Mouse (Mus musculus): ENCODE results near the gene Cd3d. TPM values are rescaled to one million over a fixed set of nuclear protein-coding genes. Genes with fewer than 3 reads are reported as not detected.

The Cd3d gene
- polyA plus RNA-seq, 1 experiment from 2014 or later: 2.4 TPM

DNA sequence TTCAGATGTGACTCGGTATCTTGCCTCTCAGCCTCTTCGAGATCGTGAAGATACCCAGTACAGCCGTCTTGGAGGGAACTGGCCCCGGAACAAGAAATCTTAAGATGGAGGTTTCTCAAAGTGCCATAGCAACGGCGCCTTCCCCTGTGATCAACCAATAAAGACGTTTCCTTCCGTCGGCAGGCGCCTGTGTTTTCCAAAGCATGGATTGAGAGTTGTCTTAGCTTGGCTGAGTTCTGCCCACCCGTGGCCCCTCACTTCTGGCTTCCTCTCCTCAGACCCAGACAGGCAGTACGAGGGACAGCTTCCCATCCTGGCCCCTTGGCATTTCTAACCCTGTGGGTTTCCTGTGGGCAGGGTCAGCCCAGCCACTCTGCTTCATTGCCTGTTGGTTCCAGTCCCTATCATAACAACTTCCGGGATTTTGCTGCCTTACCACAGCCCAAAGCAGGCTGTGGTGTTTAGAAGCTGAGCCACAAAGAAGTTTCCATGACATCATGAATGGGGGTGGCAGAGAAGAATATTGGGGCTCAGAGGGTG is 4.7 kb downstream of the Cd3d start:
- Histone ChIP-seq H3K36me3 (ENCODE audit: control insufficient read depth, insufficient read depth, low read length) (no peaks in the 10 kb centered on the region), H3K27ac (ENCODE audit: low read length) (no peak overlapping the region), H3K4me3 (ENCODE audit: low read length) (no peak overlapping the region), H3K9me3 (ENCODE audit: control insufficient read depth, low read length) (no peaks in the 10 kb centered on the region), H3K4me2 (ENCODE audit: low read depth, low read length) (no peak overlapping the region), H3K4me1 (replicated peaks; ENCODE audit: control insufficient read depth, insufficient read depth, low read length) (no peaks in the 10 kb centered on the region), H3K9ac (ENCODE audit: low read length) (no peak overlapping the region), H3K27me3 (ENCODE audit: control insufficient read depth, insufficient read depth, low read depth, low read length) (no peaks in the 10 kb centered on the region)
- WGBS: 55% methylated on average over 14 of the region's 14 CpGs
- ATAC-seq (ENCODE audit: low read depth): no peak

DNA sequence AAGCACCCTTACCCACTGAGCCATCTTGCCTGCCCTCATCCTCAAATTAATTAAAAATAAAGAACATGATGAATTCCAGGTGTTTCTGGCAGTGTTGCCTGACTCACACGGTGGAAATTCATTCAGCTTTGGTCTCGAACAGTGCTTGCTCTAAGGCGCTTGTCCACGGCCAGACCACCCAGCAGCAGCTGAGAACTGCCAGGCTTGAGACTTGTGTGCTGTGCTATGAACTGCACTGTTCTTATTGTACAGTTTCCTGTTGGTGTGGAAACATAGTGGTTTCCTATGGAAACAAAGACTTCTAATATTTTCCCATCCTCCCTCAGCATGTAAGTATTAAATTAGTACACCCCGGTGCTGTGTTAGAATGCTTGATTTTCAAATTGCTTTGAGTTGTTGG is 5.4 kb downstream of the Cd3d start:
- no peak overlapping the region for H3K4me2 ChIP-seq (ENCODE audit: low read depth, low read length)
- H3K4me3 ChIP-seq (ENCODE audit: low read length): no peak overlapping the region
- no peak overlapping the region for H3K27ac ChIP-seq (ENCODE audit: low read length)
- H3K9me3 ChIP-seq (ENCODE audit: control insufficient read depth, low read length): no peaks in the 10 kb centered on the region
- no peak for ATAC-seq (ENCODE audit: low read depth)
- WGBS: 63% methylated on average over 5 of the region's 5 CpGs
- no peak overlapping the region for H3K9ac ChIP-seq (ENCODE audit: low read length)
- no peaks in the 10 kb centered on the region for H3K4me1 ChIP-seq (replicated peaks; ENCODE audit: control insufficient read depth, insufficient read depth, low read length)
- H3K36me3 ChIP-seq (ENCODE audit: control insufficient read depth, insufficient read depth, low read length): no peaks in the 10 kb centered on the region
- H3K27me3 ChIP-seq (ENCODE audit: control insufficient read depth, insufficient read depth, low read depth, low read length): no peaks in the 10 kb centered on the region

DNA sequence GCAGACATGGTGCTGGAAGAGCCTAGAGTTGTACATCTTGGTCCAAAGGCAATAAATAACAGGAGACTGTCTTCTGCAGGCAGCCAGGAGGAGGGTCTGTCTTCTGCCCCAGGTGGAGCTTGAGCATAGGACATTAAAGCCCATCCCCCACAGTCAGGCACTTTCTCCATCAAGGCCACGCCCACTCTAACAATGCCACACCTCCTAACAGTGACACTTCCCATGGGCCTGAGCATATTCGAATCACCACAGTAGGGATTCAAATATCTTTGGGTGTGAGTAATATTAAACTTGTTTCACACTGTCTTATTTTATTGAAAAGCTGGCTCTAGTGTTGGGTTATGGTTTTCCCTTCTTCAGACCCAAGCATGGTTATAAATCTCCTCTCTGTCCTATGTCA is 10.2 kb downstream of the Cd3d start:
- WGBS: 78% methylated on average over 2 of the region's 2 CpGs
- Histone ChIP-seq H3K27ac (ENCODE audit: low read length) (no peak overlapping the region), H3K9me3 (ENCODE audit: control insufficient read depth, low read length) (no peaks in the 10 kb centered on the region; the same call in 1 of the 2 replicates), H3K36me3 (ENCODE audit: control insufficient read depth, insufficient read depth, low read length) (no peaks in the 10 kb centered on the region), H3K4me3 (ENCODE audit: low read length) (no peak overlapping the region), H3K9ac (ENCODE audit: low read length) (no peak overlapping the region), H3K4me2 (ENCODE audit: low read depth, low read length) (no peak overlapping the region), H3K4me1 (replicated peaks; ENCODE audit: control insufficient read depth, insufficient read depth, low read length) (no peaks in the 10 kb centered on the region), H3K27me3 (ENCODE audit: control insufficient read depth, insufficient read depth, low read depth, low read length) (no peaks in the 10 kb centered on the region)
- ATAC-seq (ENCODE audit: low read depth): no peak

DNA sequence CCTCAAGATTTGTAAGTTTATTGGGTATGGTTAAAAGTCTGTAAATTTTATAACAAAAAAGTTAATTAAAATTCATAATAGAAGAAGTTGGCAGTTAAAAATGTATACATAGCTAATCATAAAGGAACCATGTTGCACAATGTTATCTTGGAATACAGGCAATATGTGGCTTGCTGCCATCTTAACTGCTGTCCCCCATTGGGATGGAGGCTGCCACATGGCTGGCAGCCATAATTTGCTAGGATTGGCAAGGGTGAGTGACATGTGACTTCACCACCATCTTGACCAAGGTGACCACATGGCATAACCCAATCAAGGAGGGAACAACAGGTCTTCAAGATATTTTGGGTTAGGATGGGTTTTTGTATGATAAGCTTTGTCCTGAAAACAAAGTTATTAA is 10.7 kb downstream of the Cd3d start:
- ATAC-seq (ENCODE audit: low read depth): no peak
- Histone ChIP-seq H3K9ac (ENCODE audit: low read length) (no peak overlapping the region), H3K9me3 (ENCODE audit: control insufficient read depth, low read length) (no peaks in the 10 kb centered on the region; the same call in 1 of the 2 replicates)

DNA sequence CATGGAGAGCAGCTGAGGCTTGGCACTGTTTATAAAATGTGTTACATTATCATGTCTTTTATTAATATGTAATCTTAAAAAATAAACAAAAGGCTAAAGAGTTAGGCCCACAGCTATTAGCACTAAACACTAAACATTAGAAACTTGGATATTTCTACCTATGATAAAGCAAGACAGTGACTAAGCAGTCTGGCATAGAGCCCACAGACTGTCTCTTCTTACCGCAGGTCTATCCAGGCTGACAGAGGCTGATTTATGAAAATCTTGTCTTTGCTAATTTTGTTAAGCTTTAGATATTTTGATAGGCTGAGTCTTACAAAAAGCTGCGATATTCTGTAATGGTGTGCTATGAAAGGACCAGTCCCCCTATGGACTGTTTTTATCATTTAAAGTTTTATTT is 11.7 kb downstream of the Cd3d start:
- no peak for ATAC-seq (ENCODE audit: low read depth)

More for the DNA sequence above, 10.7 kb downstream of the Cd3d start:
- H3K4me2 ChIP-seq (ENCODE audit: low read depth, low read length): no peak overlapping the region
- H3K27me3 ChIP-seq (ENCODE audit: control insufficient read depth, insufficient read depth, low read depth, low read length): no peaks in the 10 kb centered on the region
- no peak overlapping the region for H3K27ac ChIP-seq (ENCODE audit: low read length)
- H3K4me3 ChIP-seq (ENCODE audit: low read length): no peak overlapping the region
- H3K36me3 ChIP-seq (ENCODE audit: control insufficient read depth, insufficient read depth, low read length): no peaks in the 10 kb centered on the region
- H3K4me1 ChIP-seq (replicated peaks; ENCODE audit: control insufficient read depth, insufficient read depth, low read length): no peaks in the 10 kb centered on the region

DNA sequence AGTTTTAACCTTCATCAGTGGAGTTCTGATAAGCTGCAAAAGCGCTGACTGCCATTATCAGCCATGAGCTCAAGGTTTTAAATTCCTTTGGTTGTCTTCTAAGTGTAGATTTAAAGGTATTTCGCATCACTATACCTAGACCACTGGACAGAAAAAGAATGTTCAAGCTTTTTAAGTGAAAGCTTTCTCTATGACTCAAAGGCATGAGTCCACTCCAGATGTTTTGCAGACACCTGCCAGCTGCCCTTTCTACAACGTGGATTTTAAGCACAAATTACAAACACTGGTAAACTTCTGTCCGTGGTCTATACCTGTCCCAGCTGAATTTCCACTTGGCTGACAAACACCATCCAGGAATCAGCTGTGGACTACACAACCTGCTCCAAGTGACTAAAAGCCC is 13.4 kb downstream of the Cd3d start:
- H3K27me3 ChIP-seq (ENCODE audit: control insufficient read depth, insufficient read depth, low read depth, low read length): no peaks in the 10 kb centered on the region
- H3K4me3 ChIP-seq (ENCODE audit: low read length): no peak overlapping the region
- WGBS: 62% methylated on average over 4 of the region's 4 CpGs
- no peak overlapping the region for H3K9ac ChIP-seq (ENCODE audit: low read length)
- no peaks in the 10 kb centered on the region for H3K4me1 ChIP-seq (replicated peaks; ENCODE audit: control insufficient read depth, insufficient read depth, low read length)
- no peaks in the 10 kb centered on the region for H3K36me3 ChIP-seq (ENCODE audit: control insufficient read depth, insufficient read depth, low read length)
- no peaks in the 10 kb centered on the region; the same call in 1 of the 2 replicates for H3K9me3 ChIP-seq (ENCODE audit: control insufficient read depth, low read length)
- no peak overlapping the region for H3K4me2 ChIP-seq (ENCODE audit: low read depth, low read length)
- no peak for ATAC-seq (ENCODE audit: low read depth)
- no peak overlapping the region for H3K27ac ChIP-seq (ENCODE audit: low read length)

More for the DNA sequence above, 11.7 kb downstream of the Cd3d start:
- Histone ChIP-seq H3K4me2 (ENCODE audit: low read depth, low read length) (no peak overlapping the region), H3K27me3 (ENCODE audit: control insufficient read depth, insufficient read depth, low read depth, low read length) (no peaks in the 10 kb centered on the region), H3K36me3 (ENCODE audit: control insufficient read depth, insufficient read depth, low read length) (no peaks in the 10 kb centered on the region), H3K4me3 (ENCODE audit: low read length) (no peak overlapping the region), H3K9me3 (ENCODE audit: control insufficient read depth, low read length) (no peaks in the 10 kb centered on the region; the same call in 1 of the 2 replicates), H3K27ac (ENCODE audit: low read length) (no peak overlapping the region), H3K9ac (ENCODE audit: low read length) (no peak overlapping the region), H3K4me1 (replicated peaks; ENCODE audit: control insufficient read depth, insufficient read depth, low read length) (no peaks in the 10 kb centered on the region)
- 79% methylated on average over 2 of the region's 2 CpGs for WGBS

DNA sequence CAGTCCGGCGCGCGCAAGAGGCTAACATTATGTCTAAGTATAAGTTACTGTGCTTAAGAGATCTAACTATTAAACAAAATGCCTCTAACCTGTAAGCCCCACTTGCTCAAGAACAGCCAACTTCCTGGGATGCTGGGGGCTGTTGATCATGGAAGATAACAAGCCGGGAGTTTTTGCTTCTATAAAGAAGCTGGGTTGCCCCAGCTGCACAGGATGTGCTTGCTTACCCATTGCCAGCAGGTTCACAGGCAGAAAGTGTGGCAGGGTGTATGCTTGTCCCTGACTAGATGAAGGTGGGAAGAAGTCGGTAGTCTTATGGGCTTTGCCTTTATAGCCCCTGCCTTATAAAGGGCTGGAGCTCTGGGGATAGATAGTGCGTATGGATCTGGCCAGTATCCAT is 15.0 kb downstream of the Cd3d start:
- Histone ChIP-seq H3K9ac (ENCODE audit: low read length) (no peak overlapping the region), H3K27me3 (ENCODE audit: control insufficient read depth, insufficient read depth, low read depth, low read length) (no peaks in the 10 kb centered on the region), H3K27ac (ENCODE audit: low read length) (no peak overlapping the region), H3K9me3 (ENCODE audit: control insufficient read depth, low read length) (no peaks in the 10 kb centered on the region; the same call in 1 of the 2 replicates), H3K36me3 (ENCODE audit: control insufficient read depth, insufficient read depth, low read length) (no peaks in the 10 kb centered on the region), H3K4me1 (replicated peaks; ENCODE audit: control insufficient read depth, insufficient read depth, low read length) (no peaks in the 10 kb centered on the region), H3K4me3 (ENCODE audit: low read length) (no peak overlapping the region), H3K4me2 (ENCODE audit: low read depth, low read length) (no peak overlapping the region)
- ATAC-seq (ENCODE audit: low read depth): no peak
- 92% methylated on average over 7 of the region's 7 CpGs for WGBS

DNA sequence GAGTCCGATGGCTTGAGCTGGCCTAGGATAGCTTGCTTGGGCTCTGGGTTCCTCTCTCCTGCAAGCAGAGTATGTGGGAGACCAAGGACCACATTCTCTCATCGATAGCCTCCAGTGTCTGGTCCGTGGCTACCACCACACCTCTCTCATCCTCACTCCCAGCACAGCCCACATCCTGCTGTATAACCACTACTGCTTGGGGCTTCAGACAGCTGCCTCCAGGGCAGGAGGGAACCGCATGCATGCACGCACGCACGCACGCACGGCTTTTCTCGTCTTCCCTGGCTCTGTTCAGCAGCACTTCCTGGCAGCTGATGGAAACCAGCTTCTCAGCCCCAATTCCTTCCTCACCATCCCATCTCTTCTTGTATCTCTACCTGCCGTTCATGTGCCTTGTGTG is 16.6 kb downstream of the Cd3d start:
- ATAC-seq (ENCODE audit: low read depth): no peak
- H3K4me2 ChIP-seq (ENCODE audit: low read depth, low read length): no peak overlapping the region
- H3K9me3 ChIP-seq (ENCODE audit: control insufficient read depth, low read length): no peaks in the 10 kb centered on the region
- H3K9ac ChIP-seq (ENCODE audit: low read length): no peak overlapping the region
- no peak overlapping the region for H3K27ac ChIP-seq (ENCODE audit: low read length)
- no peaks in the 10 kb centered on the region for H3K36me3 ChIP-seq (ENCODE audit: control insufficient read depth, insufficient read depth, low read length)
- H3K27me3 ChIP-seq (ENCODE audit: control insufficient read depth, insufficient read depth, low read depth, low read length): no peaks in the 10 kb centered on the region
- no peak overlapping the region for H3K4me3 ChIP-seq (ENCODE audit: low read length)
- no peaks in the 10 kb centered on the region for H3K4me1 ChIP-seq (replicated peaks; ENCODE audit: control insufficient read depth, insufficient read depth, low read length)
- WGBS: 68% methylated on average over 11 of the region's 11 CpGs

DNA sequence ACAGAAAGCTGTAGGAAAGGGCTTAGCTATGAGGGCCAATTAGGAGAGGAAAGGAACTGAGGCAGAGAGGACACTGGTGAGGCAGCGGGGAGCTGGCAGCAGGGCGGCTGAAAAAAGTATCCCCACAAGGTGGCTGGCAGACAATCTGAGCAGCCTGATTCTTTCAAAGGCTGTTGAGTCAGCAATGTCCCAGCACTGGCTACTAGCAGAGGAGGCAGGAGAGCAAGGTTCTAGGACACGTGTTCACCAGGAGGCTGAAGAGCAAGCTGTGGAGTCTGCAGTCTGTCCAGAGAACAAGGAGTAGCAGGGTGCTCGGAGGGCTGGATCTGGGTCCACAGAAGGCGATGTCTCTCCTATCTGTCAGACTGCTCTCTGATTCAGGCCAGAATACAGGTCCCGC is 17.6 kb downstream of the Cd3d start:
- ATAC-seq (ENCODE audit: low read depth): no peak
- 54% methylated on average over 6 of the region's 6 CpGs for WGBS
- H3K4me2 ChIP-seq (ENCODE audit: low read depth, low read length): no peak overlapping the region
- no peak overlapping the region for H3K27ac ChIP-seq (ENCODE audit: low read length)
- no peaks in the 10 kb centered on the region for H3K36me3 ChIP-seq (ENCODE audit: control insufficient read depth, insufficient read depth, low read length)
- no peak overlapping the region for H3K9ac ChIP-seq (ENCODE audit: low read length)
- no peak overlapping the region for H3K4me3 ChIP-seq (ENCODE audit: low read length)
- no peaks in the 10 kb centered on the region for H3K4me1 ChIP-seq (replicated peaks; ENCODE audit: control insufficient read depth, insufficient read depth, low read length)
- no peaks in the 10 kb centered on the region for H3K27me3 ChIP-seq (ENCODE audit: control insufficient read depth, insufficient read depth, low read depth, low read length)
- no peaks in the 10 kb centered on the region for H3K9me3 ChIP-seq (ENCODE audit: control insufficient read depth, low read length)

DNA sequence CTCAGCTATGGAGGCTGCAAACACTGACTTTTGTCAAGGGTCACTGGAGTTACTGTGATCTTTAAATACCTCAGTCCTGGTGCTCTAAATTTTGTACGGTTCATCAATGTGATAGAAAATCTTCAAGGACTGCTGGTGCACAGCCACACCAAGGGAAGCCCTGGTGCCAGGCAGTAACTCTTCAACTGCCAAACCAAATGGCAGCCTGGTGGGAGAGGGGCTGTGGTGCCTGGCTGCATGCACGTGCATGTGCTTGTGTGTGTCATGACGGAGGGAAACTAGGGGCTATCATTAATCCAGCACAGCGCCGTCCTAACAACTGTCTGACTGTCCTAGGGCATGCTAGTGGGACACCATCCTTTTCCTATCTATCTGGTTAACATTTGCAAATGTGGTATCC is 18.2 kb downstream of the Cd3d start:
- Histone ChIP-seq H3K9ac (ENCODE audit: low read length) (no peak overlapping the region), H3K36me3 (ENCODE audit: control insufficient read depth, insufficient read depth, low read length) (no peaks in the 10 kb centered on the region), H3K27me3 (ENCODE audit: control insufficient read depth, insufficient read depth, low read depth, low read length) (no peaks in the 10 kb centered on the region), H3K4me3 (ENCODE audit: low read length) (no peak overlapping the region), H3K4me2 (ENCODE audit: low read depth, low read length) (no peak overlapping the region), H3K4me1 (replicated peaks; ENCODE audit: control insufficient read depth, insufficient read depth, low read length) (no peaks in the 10 kb centered on the region), H3K27ac (ENCODE audit: low read length) (no peak overlapping the region), H3K9me3 (ENCODE audit: control insufficient read depth, low read length) (no peaks in the 10 kb centered on the region)
- WGBS: 67% methylated on average over 5 of the region's 5 CpGs
- no peak for ATAC-seq (ENCODE audit: low read depth)
